Mouse (Mus musculus) adrenal gland, adult 18-20 months (tissue): ENCODE data around the gene Dync1li1. TPM values are rescaled to one million over a fixed set of nuclear protein-coding genes. Genes with fewer than 3 reads are reported as not detected.
"Not testable (repeated sequence)": the region's sequence is repeated elsewhere in the genome, so short reads cannot be mapped to it uniquely, and the experiment has no call there.

ENCODE experiments used
- DNase-seq, 2 experiments: peaks; one replicate each; pipeline ENCODE4 v3.0.0; 2021 to 2022; ENCODE audit warnings: low spot score in 2 of 2
- total RNA-seq, 2 experiments: library from RNA; stranded (reverse); gene quantifications; 1 replicate in 1 of 2; 2 replicates in 1 of 2; pipeline ENCODE4 v1.2.3; 2021

The Dync1li1 gene
- total RNA-seq, 2 experiments from 2014 or later = 42.0 to 44.7 TPM

- no peak for DNase-seq
Observed at GRCm38 (mm10) chr9:114716677-114717331, 28.2 kb downstream of the Dync1li1 start.

- DNase-seq = peak in 1 of 2 experiments; percentile 25
Observed at GRCm38 (mm10) chr9:114727315-114727714, 38.7 kb downstream of the Dync1li1 start.

DNA sequence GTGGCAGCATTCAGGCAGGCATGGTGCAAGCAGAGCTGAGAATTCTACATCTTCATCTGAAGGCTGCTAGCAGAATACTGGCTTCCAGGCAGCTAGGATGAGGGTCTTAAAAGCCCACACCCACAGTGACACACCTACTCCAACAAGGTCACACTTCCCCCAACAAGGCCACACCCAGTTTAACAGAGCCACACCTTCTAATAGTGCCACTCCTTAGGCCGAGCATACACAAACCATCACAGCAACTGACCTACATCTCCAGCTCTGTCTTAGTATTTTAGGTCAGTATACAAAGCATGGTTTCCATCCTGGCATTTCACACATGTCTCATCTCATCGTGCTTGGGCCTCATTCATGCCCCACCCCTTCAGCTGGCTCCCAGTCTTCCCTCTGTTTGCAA lies 39.8 kb downstream of the Dync1li1 start:
- not testable (repeated sequence) for DNase-seq

- peak in 1 of 2 experiments; percentile 13 for DNase-seq
Observed at GRCm38 (mm10) chr9:114729911-114730805, 41.6 kb downstream of the Dync1li1 start.

DNA sequence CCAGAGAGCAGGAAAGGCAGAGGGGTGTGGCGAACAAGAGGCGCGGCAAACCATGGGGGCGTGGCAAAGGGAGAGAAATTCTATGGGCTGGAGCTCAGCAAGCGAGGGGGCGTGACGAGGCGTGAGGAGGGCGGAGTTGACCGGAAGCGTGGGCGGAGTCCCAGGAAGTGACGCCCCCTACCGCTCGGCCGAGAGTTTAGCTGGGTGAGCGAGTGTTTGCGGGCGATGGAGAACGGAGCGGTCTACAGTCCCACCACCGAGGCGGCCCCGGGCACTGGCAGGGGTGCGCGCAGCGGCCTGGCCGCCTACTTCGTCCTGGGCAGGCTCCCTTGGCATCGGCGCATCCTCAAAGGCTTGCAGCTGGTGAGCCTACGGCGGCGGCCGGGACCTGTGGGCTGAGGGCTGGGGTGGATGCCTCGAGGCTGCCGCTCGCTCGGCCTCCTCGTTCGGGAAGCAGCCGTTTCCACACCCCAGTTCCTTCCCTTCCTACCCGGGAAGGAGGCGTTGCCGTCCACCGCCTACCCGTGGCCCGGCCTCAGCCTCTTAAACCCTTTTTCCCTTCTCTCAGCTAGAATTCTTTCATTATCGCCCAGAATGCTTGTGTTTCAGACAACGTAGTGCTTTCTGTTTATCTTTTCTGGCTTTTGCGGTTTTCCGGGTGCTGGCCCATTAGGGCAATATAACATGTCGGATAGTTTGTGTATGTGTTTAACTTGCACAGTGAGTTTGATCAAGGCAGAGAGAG lies 42.6 kb downstream of the Dync1li1 start, which contains the start of gene Cmtm6:
TSS of gene Cmtm6 (plus strand) at position 106 of the 745 bp plus-strand sequence.
- peak; percentile 99 for DNase-seq

DNA sequence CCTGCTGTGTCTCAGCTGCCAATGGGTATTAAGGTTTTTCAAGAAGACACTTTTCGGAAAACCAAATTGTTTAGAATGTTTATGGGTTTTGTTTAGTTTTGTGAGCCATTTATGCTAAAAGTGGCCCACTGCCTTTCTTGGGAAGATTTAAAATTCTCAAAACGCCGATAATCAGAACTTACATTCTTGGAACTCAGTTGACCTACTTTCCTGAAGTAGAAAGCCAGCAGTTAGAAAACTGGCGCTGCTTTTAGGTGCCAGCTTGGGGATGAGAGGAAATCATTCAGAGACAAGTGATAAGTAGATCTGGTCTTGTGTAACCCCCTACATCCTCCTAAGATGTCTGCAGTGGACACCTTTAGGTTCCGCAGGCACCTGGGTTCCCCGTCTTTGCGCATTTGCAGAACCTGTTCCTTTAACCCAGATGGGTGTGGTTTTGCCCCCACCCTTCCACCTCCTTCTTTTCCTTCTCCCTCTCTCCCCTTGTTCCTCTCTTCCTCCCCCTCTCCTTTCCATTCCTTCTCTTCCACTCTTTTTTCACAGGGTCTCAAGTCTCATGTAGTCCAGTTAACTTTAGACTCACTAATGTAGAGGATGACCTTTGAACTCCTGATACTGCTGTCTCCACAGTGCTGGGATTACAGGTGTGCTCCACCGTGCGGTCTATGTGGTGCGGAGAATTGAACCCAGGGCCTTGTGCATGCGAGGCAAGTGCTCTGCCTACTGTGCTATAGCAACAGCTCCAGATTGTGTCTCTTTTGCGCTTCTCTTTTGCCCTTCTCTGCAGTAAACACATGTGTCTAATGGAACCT lies 43.5 kb downstream of the Dync1li1 start:
- DNase-seq = no peak

GRCm38 (mm10) chr9:114733238-114733637 lies 44.6 kb downstream of the Dync1li1 start:
- no peak for DNase-seq

DNA sequence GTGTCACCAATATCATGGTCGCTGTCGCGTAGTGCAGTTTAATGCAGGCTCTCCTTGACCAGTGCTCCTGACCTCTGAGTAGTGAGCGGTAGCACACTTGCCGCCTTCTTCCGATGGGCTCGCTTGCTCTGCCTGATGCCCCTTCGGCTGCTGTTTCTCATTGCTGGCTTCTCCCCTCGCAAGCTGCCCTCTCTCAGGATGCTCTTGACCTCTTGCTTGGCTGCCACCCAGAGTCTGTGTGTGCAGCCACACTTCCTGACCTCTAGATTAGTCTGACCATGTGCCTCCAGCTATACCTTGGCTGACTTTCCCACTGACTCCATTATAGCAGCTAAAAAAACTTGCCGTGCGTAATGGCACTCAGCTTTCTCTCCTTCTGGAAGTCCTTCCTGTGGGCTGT lies 47.9 kb downstream of the Dync1li1 start:
- peak in 1 of 2 experiments; percentile 21 for DNase-seq

DNA sequence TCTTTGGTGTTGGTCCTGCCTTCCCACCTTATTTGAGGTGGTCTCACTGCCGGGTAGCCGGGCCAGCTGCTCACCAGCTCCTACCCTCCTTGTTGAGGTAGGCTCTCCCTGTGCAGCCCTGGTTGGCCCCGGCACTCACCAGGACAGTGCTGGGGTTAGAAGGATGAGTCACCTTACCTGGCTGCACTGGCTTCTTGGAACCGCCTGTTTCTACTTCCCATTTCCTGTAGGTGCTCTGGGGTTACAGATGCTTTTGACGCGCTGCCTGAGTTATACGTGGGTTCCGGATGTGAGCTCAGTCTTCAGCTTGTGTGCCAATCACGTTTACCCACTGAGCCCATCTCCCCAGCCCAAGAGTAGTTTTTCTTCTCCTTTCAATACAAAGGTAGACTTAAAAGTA lies 51.7 kb downstream of the Dync1li1 start:
- DNase-seq = no peak

DNA sequence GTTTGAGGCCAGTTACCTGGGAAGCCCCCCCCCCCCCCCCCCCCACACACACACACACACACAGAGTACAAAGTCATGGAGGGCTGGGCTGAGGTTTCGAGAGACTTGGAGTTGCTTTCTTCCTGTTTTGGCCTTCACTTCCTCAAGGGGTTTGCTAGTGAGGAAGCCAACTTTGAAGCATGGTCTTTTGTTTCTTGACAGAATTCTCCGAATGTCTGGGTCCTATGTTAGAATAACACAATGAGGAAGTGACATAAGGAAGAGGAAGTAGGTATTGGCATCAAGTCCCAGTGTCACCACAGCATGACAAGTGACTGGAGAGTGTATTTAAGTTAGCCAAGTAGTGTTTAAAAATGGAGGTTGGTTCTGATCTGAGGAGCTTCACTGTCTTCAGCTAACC lies 54.1 kb downstream of the Dync1li1 start:
- DNase-seq = no peak

- no peak for DNase-seq
Observed at GRCm38 (mm10) chr9:114745163-114745562, 56.6 kb downstream of the Dync1li1 start.

DNA sequence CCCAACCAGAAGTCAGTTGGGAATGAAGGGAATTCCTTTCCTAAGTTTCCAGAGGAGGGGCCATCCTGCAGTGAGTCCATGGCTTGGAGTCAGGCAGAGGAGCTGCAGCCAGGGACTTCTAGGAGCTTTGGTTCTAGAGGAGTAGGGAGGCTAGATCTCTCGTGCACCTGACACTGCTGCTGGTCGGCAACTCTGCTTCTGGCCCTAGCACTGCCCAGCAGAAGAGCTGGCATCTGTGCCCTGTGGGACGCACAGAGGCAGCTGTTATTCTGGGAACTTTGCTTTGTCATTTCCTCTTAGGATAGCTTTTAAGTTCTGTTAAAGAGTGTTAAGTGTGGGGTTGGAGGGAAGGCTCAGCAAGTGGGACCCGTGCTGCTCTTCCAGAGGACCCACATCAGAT lies 57.1 kb downstream of the Dync1li1 start:
- DNase-seq = no peak

DNA sequence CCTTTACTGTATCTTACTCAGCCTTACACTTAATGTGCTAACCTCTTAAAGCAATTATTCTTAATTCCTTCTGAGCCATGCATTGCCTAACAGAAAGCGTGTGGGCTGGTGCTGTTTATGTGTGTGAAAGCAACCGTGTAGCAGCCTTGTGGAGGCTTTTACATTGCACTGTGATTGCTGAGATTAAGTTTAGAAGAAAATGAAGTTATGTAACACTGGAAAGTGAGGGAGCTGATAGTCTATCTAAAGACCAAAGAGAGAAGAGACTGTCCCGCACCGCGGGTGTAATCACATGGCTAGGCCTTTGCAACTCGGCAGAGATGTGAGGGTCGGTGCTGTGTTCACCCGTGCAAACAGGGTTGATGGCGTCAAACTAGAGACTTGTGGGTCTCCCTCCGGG lies 58.4 kb downstream of the Dync1li1 start:
- DNase-seq = no peak

- no peak for DNase-seq
Observed at GRCm38 (mm10) chr9:114747466-114747865, 58.9 kb downstream of the Dync1li1 start.

- no peak for DNase-seq
Observed at GRCm38 (mm10) chr9:114751582-114751981, 63.0 kb downstream of the Dync1li1 start.

- DNase-seq = no peak
Observed at GRCm38 (mm10) chr9:114752311-114752710, 63.7 kb downstream of the Dync1li1 start.

DNA sequence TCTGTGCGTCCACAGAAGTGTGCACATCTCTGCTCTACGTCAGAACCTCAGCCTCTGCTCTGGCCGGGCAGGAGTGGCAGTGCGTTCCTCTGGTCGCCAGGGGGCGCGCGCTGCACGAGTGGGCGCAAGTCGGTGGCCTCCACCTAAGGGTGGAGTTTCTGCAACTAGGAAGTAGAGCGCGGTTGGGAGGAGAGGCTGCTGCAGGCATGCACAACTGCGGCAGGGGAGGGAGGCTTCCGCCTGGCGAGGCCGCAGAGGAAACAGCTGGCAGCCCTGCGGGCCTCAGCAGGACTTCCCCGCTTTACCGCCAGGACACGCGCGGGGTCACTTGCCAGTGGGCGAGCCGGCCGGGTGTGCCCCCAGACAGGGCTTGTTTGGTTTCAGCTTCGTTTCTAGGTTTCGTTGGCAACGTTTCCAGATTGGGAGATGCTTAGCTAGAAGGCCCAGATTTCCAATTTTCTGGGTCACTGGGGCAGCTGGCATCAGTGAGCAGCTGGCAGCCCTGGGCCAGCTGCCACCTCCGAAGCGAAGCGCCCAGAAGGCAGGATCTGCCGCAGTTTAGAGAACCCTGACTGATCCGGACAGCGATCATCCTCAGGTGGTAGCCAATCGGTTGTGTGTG lies 64.4 kb downstream of the Dync1li1 start:
- peak; percentile 95 to 98 for DNase-seq

GRCm38 (mm10) chr9:114758272-114758671 lies 69.7 kb downstream of the Dync1li1 start:
- DNase-seq = no peak

- DNase-seq = no peak
Observed at GRCm38 (mm10) chr9:114758801-114759200, 70.2 kb downstream of the Dync1li1 start.

DNA sequence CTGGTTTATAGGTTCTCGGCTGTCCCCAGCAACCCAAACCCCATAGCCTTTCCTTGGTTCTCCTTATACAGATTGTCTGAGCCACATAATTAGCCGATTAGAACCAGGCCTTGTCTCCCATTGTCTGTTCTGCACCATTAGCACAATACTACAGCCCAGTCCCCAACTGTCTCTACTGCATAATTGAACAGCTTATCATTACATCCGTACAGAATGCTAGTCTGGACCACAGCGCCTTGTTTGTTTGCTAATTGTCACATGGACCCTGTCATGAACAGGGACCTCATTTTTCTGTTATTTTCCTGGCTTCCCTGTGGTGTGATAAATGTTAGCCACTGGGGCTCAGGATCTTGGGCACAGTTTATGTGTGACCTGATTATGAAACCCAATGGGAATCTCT lies 71.3 kb downstream of the Dync1li1 start:
- DNase-seq = no peak
